Mouse (Mus musculus) heart, embryonic 13.5 days (tissue): ENCODE data around the gene Erf. TPM values are rescaled to one million over a fixed set of nuclear protein-coding genes. Genes with fewer than 3 reads are reported as not detected.

Experiments used
- ATAC-seq: fragments of 200-750 bp; cut with Nextera tagmentation; 2 replicates; pipeline ENCODE4 v1.8.0; 2017; ENCODE audit warnings: moderate TSS enrichment; ENCODE audit not compliant: insufficient number of reproducible peaks, low FRiP score, low TSS enrichment; ENCODE audit errors: extremely low read depth
- H3K27ac ChIP-seq: fragments of 300-500 bp; sonication (generic); replicated peaks from 2 replicates; pipeline ENCODE4 v1.5.1; 2015; ENCODE audit warnings: moderate library complexity, mild to moderate bottlenecking, inconsistent platforms
- H3K27me3 ChIP-seq: fragments of 300-500 bp; sonication (generic); replicated peaks from 2 replicates; pipeline ENCODE4 v1.6.1; 2015; ENCODE audit warnings: mild to moderate bottlenecking, inconsistent platforms
- H3K36me3 ChIP-seq: fragments of 300-500 bp; sonication (generic); 2 replicates; pipeline ENCODE4 v1.6.1; 2015; ENCODE audit warnings: mild to moderate bottlenecking, inconsistent platforms
- H3K4me1 ChIP-seq: fragments of 300-500 bp; sonication (generic); 2 replicates; pipeline ENCODE4 v1.6.1; 2015; ENCODE audit warnings: inconsistent platforms
- H3K4me2 ChIP-seq: fragments of 300-500 bp; sonication (generic); 2 replicates; pipeline ENCODE4 v1.6.1; 2015; ENCODE audit warnings: inconsistent platforms, mild to moderate bottlenecking, moderate library complexity
- H3K4me3 ChIP-seq: fragments of 300-500 bp; sonication (generic); 2 replicates; pipeline ENCODE4 v1.5.1; 2015; ENCODE audit warnings: moderate library complexity, mild to moderate bottlenecking, inconsistent platforms
- H3K9ac ChIP-seq: fragments of 300-500 bp; sonication (generic); 2 replicates; pipeline ENCODE4 v1.6.1; 2015; ENCODE audit warnings: inconsistent platforms, mild to moderate bottlenecking, moderate library complexity
- H3K9me3 ChIP-seq: fragments of 300-500 bp; sonication (generic); 2 replicates; pipeline ENCODE4 v1.6.1; 2016; ENCODE audit warnings: inconsistent platforms
- WGBS: fragments of 180-500 bp; shearing (Covaris S2); methylation state at CpG from one replicate; pipeline ENCODE4 v1.1.7; 2015; ENCODE audit warnings: mixed read lengths; 5-methylcytosine and 5-hydroxymethylcytosine counted together
- polyA plus RNA-seq: library from polyadenylated mRNA; unstranded; fragments of >200 nt; fragmentation: Nextera tagmentation; extraction: Ambion mirVana; gene quantifications from 2 replicates; pipeline ENCODE4 v1.2.1, GENCODE M21; 2015

The Erf gene
- 11.2 and 14.3 TPM in 2 replicates for polyA plus RNA-seq

DNA sequence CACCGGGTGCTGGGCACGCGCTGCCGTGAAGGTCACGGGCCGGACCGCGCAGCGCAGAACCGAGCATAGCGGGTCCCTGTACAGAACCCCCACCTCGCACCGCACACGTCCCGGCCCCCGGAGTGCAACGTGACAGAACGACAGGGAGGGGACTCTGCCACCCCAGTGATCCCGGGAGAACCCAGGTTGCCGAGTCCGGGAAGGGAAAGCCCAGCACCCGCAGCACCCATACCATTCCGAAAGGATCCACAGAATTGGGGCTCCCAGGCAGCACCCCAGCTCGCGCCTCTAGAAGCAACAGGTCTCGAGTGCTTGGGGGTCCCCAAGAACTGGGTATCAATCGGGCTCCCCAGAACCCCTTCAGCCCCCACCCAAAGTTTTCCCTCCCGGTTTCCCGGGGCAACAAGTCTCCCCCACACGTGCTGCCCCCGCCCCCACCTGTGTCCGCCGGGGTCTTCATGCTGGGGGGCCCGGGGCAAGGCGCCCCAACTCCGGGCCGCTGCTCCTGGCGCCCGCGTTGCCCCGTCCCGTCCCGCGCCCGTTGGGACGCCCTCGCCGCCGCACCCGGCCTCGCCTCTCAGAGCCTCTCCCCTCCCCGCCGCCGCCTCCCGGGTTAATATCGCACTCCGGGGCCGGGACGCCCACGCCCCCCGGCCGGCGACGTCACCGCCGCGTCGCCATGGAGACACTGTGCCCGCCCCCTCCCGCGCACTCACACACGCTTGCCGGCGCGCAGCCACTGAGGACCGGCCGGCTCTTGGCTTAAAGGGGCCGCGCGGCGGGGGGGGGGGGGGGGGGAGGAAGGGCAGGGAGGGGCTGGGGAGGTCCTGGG, at the start of gene Erf:
Erf (minus strand) TSS at position 621 of the 832 bp plus-strand sequence.
- 1% methylated on average over 70 of the region's 81 CpGs for WGBS
- Histone ChIP-seq H3K9ac (peak within 1 kb of the TSS; percentile 100), H3K36me3 (peaks cover 9% of the 10 kb centered on the region), H3K27me3 (no peaks in the 10 kb centered on the region), H3K4me2 (peak within 1 kb of the TSS; percentile 96), H3K4me1 (peaks cover 47% of the 10 kb centered on the region), H3K27ac (peak within 1 kb of the TSS; percentile 100), H3K4me3 (peak within 1 kb of the TSS; percentile 99), H3K9me3 (no peaks in the 10 kb centered on the region)
- ATAC-seq: peak; percentile 75

GRCm38 (mm10) chr7:25297454-25298325, 47.1 kb upstream of the Erf start, which contains the start of gene Pafah1b3:
TSS of gene Pafah1b3 (minus strand) at chr7:25297986.
- Histone ChIP-seq H3K27me3 (peaks cover 5% of the 10 kb centered on the region; the same call in 1 of the 2 replicates), H3K4me3 (peak within 1 kb of the TSS; percentile 70), H3K9ac (peak within 1 kb of the TSS; percentile 91), H3K4me1 (peaks cover 35% of the 10 kb centered on the region), H3K4me2 (peak within 1 kb of the TSS; percentile 79), H3K9me3 (no peaks in the 10 kb centered on the region), H3K27ac (peak within 1 kb of the TSS; percentile 92), H3K36me3 (peaks cover 35% of the 10 kb centered on the region)
- ATAC-seq: peak; percentile 80
- WGBS: 1% methylated on average over 52 of the region's 52 CpGs

- peak overlapping the region; percentile 79 for H3K4me2 ChIP-seq
- H3K27ac ChIP-seq: peak overlapping the region; percentile 92
- H3K9me3 ChIP-seq: no peaks in the 10 kb centered on the region
- H3K27me3 ChIP-seq: no peaks in the 10 kb centered on the region
- H3K4me3 ChIP-seq: peak overlapping the region; percentile 70
- H3K36me3 ChIP-seq: peaks cover 42% of the 10 kb centered on the region
- under 1% methylated on average over 21 of the region's 21 CpGs for WGBS
- peak; percentile 8; the same call in 1 of the 2 replicates for ATAC-seq
- peaks cover 41% of the 10 kb centered on the region for H3K4me1 ChIP-seq
- H3K9ac ChIP-seq: peak overlapping the region; percentile 91
Observed at GRCm38 (mm10) chr7:25296945-25297453, 46.4 kb upstream of the Erf start.

DNA sequence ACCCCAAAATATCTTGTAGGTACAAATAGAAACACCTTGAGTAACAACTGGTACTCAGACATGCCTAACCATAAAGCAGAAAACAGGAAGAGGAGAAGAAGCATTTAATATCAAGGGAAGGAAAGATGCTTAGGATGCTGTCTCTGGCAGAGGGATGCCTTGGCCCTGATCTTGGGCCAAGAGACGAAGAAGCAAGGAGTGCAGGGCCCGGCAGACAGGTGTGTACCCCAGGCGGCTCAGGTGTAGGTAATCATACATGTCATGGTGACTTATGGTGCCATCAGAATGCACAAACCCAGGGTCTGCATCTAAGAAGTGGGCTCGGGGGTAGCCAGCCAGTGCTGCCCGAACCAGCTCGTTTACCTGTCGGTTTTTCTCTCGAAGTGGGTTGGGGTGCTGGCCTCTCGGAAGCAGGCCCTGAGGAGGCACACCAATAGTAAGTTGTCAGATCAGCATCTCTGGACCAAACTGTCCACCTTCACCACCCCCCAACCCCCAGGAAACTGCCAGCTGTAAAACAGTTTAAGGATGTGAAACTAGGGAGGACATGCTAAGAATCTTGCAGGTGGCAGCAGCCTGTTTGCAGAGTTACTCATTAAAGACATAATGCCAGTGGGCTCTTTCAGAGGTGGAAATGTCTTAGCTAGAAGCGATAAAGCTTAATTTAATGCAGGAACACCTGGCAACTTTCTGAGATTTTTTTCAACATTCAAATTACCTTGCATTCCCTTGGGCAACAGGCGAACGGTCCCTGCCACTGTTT, 44.6 kb upstream of the Erf start:
- Histone ChIP-seq H3K27me3 (no peaks in the 10 kb centered on the region), H3K4me3 (no peak overlapping the region), H3K36me3 (peaks cover 61% of the 10 kb centered on the region), H3K27ac (no peak overlapping the region), H3K4me2 (no peak overlapping the region), H3K9ac (no peak overlapping the region), H3K9me3 (no peaks in the 10 kb centered on the region), H3K4me1 (peaks cover 56% of the 10 kb centered on the region)
- ATAC-seq: no peak
- WGBS: 88% methylated on average over 12 of the region's 12 CpGs

DNA sequence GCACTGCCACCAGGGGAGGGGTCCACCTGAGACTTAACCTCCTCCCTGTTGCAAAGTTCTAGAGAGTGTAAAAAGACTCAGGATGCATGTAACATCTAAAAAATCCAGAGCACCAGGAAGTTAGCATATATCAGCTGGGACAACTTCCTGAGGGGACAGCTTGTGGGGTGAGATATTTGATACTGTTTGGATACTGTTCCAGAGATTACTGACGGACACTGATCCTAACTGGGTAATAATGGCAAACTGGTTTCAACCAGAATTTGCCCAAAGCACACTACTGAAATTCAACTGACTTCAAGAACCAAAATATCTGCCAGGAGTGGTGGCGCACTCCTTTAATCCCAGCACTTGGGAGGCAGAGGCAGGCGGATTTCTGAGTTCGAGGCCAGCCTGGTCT, 43.9 kb upstream of the Erf start:
- WGBS: 84% methylated on average over 4 of the region's 4 CpGs
- no peak for ATAC-seq
- Histone ChIP-seq H3K27ac (0 out of 2 replicates have a peak overlapping the region, but pooled peaks have one; percentile 13), H3K4me2 (no peak overlapping the region), H3K36me3 (peaks cover 67% of the 10 kb centered on the region), H3K27me3 (no peaks in the 10 kb centered on the region), H3K9me3 (no peaks in the 10 kb centered on the region), H3K4me3 (no peak overlapping the region), H3K4me1 (peaks cover 56% of the 10 kb centered on the region), H3K9ac (no peak overlapping the region)

DNA sequence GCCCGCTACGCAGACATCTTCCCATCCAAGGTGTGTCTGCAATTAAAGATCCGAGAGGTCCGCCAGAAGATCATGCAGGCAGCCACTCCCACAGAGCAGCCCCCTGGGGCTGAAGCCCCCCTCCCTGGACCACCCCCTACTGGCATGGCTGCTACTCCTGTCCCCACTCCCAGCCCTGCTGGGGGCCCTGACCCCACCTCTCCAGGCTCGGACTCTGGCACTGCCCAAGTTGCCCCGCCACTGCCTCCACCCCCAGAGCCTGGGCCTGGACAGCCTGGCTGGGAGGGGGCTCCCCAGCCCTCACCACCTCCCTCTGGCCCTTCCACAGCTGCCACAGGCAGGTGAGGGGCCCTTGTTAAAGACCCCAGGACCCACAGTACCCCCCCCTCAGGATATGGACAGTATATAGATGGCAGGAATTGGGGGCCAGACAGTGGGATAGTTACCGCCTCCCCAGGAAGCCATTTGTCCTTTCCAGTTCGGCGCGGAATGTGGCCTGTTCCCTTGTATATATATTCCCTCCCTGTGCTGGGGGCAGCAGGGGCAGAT, 42.7 kb upstream of the Erf start:
- Histone ChIP-seq H3K4me1 (peaks cover 52% of the 10 kb centered on the region), H3K27ac (peak overlapping the region; percentile 55; the same call in 1 of the 2 replicates), H3K4me3 (no peak overlapping the region), H3K36me3 (peaks cover 80% of the 10 kb centered on the region), H3K9ac (peak overlapping the region; percentile 48; the same call in 1 of the 2 replicates), H3K27me3 (no peaks in the 10 kb centered on the region), H3K9me3 (no peaks in the 10 kb centered on the region), H3K4me2 (no peak overlapping the region)
- 74% methylated on average over 8 of the region's 10 CpGs for WGBS
- ATAC-seq: no peak

GRCm38 (mm10) chr7:25292107-25292506, 41.5 kb upstream of the Erf start:
- H3K9me3 ChIP-seq: no peaks in the 10 kb centered on the region
- no peak overlapping the region for H3K4me2 ChIP-seq
- peaks cover 91% of the 10 kb centered on the region for H3K36me3 ChIP-seq
- peaks cover 49% of the 10 kb centered on the region for H3K4me1 ChIP-seq
- no peak overlapping the region for H3K4me3 ChIP-seq
- no peak for ATAC-seq
- H3K27me3 ChIP-seq: no peaks in the 10 kb centered on the region
- 0 out of 2 replicates have a peak overlapping the region, but pooled peaks have one; percentile 15 for H3K27ac ChIP-seq
- 64% methylated on average over 7 of the region's 7 CpGs for WGBS
- H3K9ac ChIP-seq: peak overlapping the region; percentile 52; the same call in 1 of the 2 replicates

- Histone ChIP-seq H3K36me3 (peaks cover 100% of the 10 kb centered on the region), H3K9me3 (no peaks in the 10 kb centered on the region), H3K4me2 (no peak overlapping the region), H3K27ac (0 out of 2 replicates have a peak overlapping the region, but pooled peaks have one; percentile 26), H3K9ac (no peak overlapping the region), H3K27me3 (no peaks in the 10 kb centered on the region), H3K4me3 (no peak overlapping the region), H3K4me1 (peaks cover 38% of the 10 kb centered on the region)
- ATAC-seq: no peak
- WGBS: 72% methylated on average over 2 of the region's 2 CpGs
Observed at GRCm38 (mm10) chr7:25290911-25291310, 40.4 kb upstream of the Erf start.

DNA sequence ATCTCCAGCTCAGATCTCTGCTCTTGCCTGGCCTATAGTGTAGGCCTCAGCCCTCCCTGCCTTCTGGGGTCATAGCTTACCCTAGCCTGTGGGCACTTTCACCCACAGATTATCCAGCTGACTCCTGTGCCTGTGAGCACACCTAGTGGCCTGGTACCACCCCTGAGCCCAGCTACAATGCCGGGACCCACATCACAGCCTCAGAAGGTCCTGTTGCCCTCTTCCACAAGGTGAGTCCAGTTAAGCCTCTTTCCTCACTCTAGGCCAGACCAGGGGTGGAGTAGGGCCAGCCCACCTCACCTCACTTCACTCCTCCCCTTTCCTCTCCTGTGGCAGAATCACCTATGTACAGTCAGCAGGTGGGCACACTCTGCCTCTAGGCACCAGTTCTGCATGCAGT, 39.9 kb upstream of the Erf start:
- H3K9me3 ChIP-seq: no peaks in the 10 kb centered on the region
- H3K36me3 ChIP-seq: peaks cover 100% of the 10 kb centered on the region
- no peaks in the 10 kb centered on the region for H3K27me3 ChIP-seq
- H3K4me1 ChIP-seq: peaks cover 37% of the 10 kb centered on the region
- H3K9ac ChIP-seq: no peak overlapping the region
- H3K4me3 ChIP-seq: no peak overlapping the region
- H3K4me2 ChIP-seq: no peak overlapping the region
- no peak overlapping the region for H3K27ac ChIP-seq
- 95% methylated on average over 1 of the region's 1 CpGs for WGBS
- no peak for ATAC-seq

DNA sequence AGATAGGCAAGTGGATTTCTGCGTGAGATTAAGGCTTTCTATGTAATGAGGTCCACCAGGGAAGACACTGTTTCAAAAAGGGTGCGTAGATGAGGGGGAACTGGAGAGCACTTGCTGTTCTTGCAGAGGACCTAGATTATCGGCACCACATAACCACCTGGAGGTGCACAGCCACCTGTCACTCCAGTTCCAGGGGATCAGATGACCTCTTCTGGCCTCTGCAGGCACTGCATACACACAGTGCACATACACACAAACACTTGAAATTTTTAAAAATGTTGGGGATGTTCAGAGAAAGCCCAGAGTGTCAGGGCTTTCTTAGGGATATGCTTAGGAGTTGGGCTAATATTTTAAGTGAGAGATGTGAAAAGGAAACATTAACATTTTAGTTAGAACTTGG, 39.4 kb upstream of the Erf start:
- no peak overlapping the region for H3K4me3 ChIP-seq
- WGBS: 97% methylated on average over 3 of the region's 3 CpGs
- H3K27me3 ChIP-seq: no peaks in the 10 kb centered on the region
- no peak for ATAC-seq
- no peak overlapping the region for H3K27ac ChIP-seq
- no peak overlapping the region for H3K9ac ChIP-seq
- H3K4me1 ChIP-seq: peaks cover 40% of the 10 kb centered on the region
- no peaks in the 10 kb centered on the region for H3K9me3 ChIP-seq
- peaks cover 100% of the 10 kb centered on the region for H3K36me3 ChIP-seq
- no peak overlapping the region for H3K4me2 ChIP-seq
